Mouse (Mus musculus) MEL (cell line): ENCODE results near the gene Gpr18.

Experiments used
- CTCF ChIP-seq, 3 experiments: IDR thresholded peaks in 2 of 3; conservative IDR thresholded peaks in 1 of 3; 2 replicates each; pipeline ENCODE4 v1.5.1; 2011 to 2012; ENCODE audit warnings: low read length in 3 of 3, low read depth in 2 of 3, mild to moderate bottlenecking in 2 of 3, improper control_type of control experiment in 1 of 3, inconsistent platforms in 1 of 3, mixed read lengths in 1 of 3, moderate library complexity in 1 of 3; ENCODE audit not compliant: control insufficient read depth in 1 of 3, insufficient read depth in 1 of 3, poor library complexity in 1 of 3, severe bottlenecking in 1 of 3
- EP300 ChIP-seq, 2 experiments: IDR thresholded peaks; 2 replicates each; pipeline ENCODE4 v1.6.1; 2011; ENCODE audit warnings: improper control_type of control experiment in 2 of 2, low read length in 2 of 2, low read depth in 1 of 2, mild to moderate bottlenecking in 1 of 2
- ETS1 ChIP-seq: IDR thresholded peaks from 2 replicates; pipeline ENCODE4 v1.6.1; 2012; ENCODE audit warnings: low read depth, mild to moderate bottlenecking, inconsistent platforms, low read length, improper control_type of control experiment, moderate library complexity
- KAT2A ChIP-seq: conservative IDR thresholded peaks from 2 replicates; pipeline ENCODE4 v1.6.1; 2012; ENCODE audit warnings: low read depth, low read length, improper control_type of control experiment, inconsistent platforms
- MAFK ChIP-seq: IDR thresholded peaks from 2 replicates; pipeline ENCODE4 v1.6.1; 2011; ENCODE audit warnings: low read depth, mild to moderate bottlenecking, low read length, improper control_type of control experiment, borderline replicate concordance
- MAZ ChIP-seq: IDR thresholded peaks from 2 replicates; pipeline ENCODE4 v1.6.1; 2012; ENCODE audit warnings: low read depth, mild to moderate bottlenecking, inconsistent platforms, low read length, improper control_type of control experiment
- NELFE ChIP-seq: IDR thresholded peaks from 2 replicates; pipeline ENCODE4 v1.6.1; 2011; ENCODE audit warnings: low read depth, low read length, improper control_type of control experiment
- POLR2A ChIP-seq, 2 experiments: IDR thresholded peaks; 2 replicates each; pipeline ENCODE4 v1.6.1; 2011 to 2012; ENCODE audit warnings: low read length in 2 of 2, mild to moderate bottlenecking in 2 of 2, control low read depth in 1 of 2, improper control_type of control experiment in 1 of 2, low read depth in 1 of 2, moderate library complexity in 1 of 2; ENCODE audit not compliant: control insufficient read depth in 1 of 2, insufficient read depth in 1 of 2, poor library complexity in 1 of 2
- SMC3 ChIP-seq: IDR thresholded peaks from 2 replicates; pipeline ENCODE4 v1.6.1; 2011; ENCODE audit warnings: low read depth, low read length, improper control_type of control experiment
- TAL1 ChIP-seq: IDR thresholded peaks from 2 replicates; pipeline ENCODE4 v1.6.1; 2012; ENCODE audit warnings: mild to moderate bottlenecking, inconsistent platforms, low read length, moderate library complexity, mixed read lengths
- ZC3H11A ChIP-seq: IDR thresholded peaks from 2 replicates; pipeline ENCODE4 v1.6.1; 2012; ENCODE audit warnings: low read depth, mild to moderate bottlenecking, inconsistent platforms, low read length, improper control_type of control experiment
- ZKSCAN1 ChIP-seq: IDR thresholded peaks from 2 replicates; pipeline ENCODE4 v1.6.1; 2012; ENCODE audit warnings: low read depth, mild to moderate bottlenecking, inconsistent platforms, low read length, improper control_type of control experiment, moderate library complexity

DNA sequence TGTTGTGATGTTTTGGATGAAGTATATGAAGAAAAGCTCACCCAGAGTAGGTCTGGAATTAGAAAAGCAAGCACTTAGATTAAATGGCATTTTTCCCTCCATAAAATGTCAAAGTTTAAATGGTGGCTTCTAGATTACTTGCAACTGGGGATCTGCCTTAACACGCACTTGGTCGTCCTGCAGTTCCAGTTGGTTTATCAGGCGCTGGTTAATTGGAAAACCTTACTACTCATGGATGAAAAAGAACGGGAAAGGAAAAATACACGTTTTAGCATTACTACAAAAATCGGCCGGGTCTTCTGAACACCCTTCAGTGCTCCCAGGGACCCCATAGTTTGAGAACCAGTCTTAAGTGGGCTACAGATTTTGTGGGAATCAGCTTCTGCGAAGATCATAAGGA, 37.9 kb downstream of the Gpr18 start:
- TF ChIP-seq CTCF (IDR thresholded peaks at IDR 0.05 in 2 of 3, conservative IDR thresholded peaks at IDR 0.05 in 1 of 3; ENCODE audit: control insufficient read depth in 1 of 3, insufficient read depth in 1 of 3, low read depth in 2 of 3, low read length in 3 of 3, poor library complexity in 1 of 3, severe bottlenecking in 1 of 3) (no peak), KAT2A (no peak), MAZ (no peak), TAL1 (no peak), EP300 (IDR thresholded peaks at IDR 0.05; ENCODE audit: low read depth in 1 of 2, low read length in 2 of 2) (no peak), POLR2A (IDR thresholded peaks at IDR 0.05; ENCODE audit: control insufficient read depth in 1 of 2, insufficient read depth in 1 of 2, low read depth in 1 of 2, low read length in 2 of 2, poor library complexity in 1 of 2) (no peak), ZKSCAN1 (no peak), NELFE (no peak), ZC3H11A (no peak), SMC3 (no peak), MAFK (no peak), ETS1 (no peak)
